In genomic region chr1:132343191-132343590, GRCm38 (mm10) we compare ENCODE assay signal across 30 mouse cellular contexts. TPM values are rescaled to one million over a fixed set of nuclear protein-coding genes. Genes with fewer than 3 reads are reported as not detected.
DNase-seq lines count a peak whose midpoint lies in the region; ATAC-seq and TF ChIP-seq lines count a peak whose summit lies in the region.
"Had no signal": no experiment of that assay in that cellular context is flagged by ENCODE, and none has a peak within 500 bp of the region (broad histone marks: within the 10 kb centered on the region; RNA-seq: fewer than 3 reads in every experiment).

No protein-coding gene starts in this region.

- no peaks in the 10 kb centered on the region for H3K9me3 ChIP-seq in liver, postnatal 0 days (ENCODE audit: low read length)
- H3K9me3 ChIP-seq in liver, embryonic 11.5 days (ENCODE audit: control insufficient read depth, low read length), result no peaks in the 10 kb centered on the region
- no peaks in the 10 kb centered on the region for H3K9me3 ChIP-seq in stomach, postnatal 0 days (ENCODE audit: control insufficient read depth, low read length)
- H3K9me3 ChIP-seq: embryonic facial prominence, embryonic 13.5 days; forebrain, embryonic 10.5 days; G1E; heart, embryonic 10.5 days; heart, embryonic 15.5 days; liver, embryonic 13.5 days had no signal

- peak overlapping the region; percentile 24; the same call in 1 of the 2 replicates for H3K27ac ChIP-seq in liver, postnatal 0 days (ENCODE audit: low read depth)
- H3K27ac ChIP-seq in liver, embryonic 11.5 days (ENCODE audit: low read depth, low read length), result no peak overlapping the region
- peak overlapping the region; percentile 16; the same call in 1 of the 2 replicates for H3K27ac ChIP-seq in bone marrow, adult 2 months (ENCODE audit: control insufficient read depth, insufficient read depth, low read depth, low read length, poor library complexity)
- H3K27ac ChIP-seq in stomach, postnatal 0 days (replicated peaks), result no peak overlapping the region
- H3K27ac ChIP-seq: embryonic facial prominence, embryonic 13.5 days; forebrain, embryonic 10.5 days; heart, embryonic 10.5 days; heart, embryonic 15.5 days; hindbrain, postnatal 0 days; layer of hippocampus, adult 2 months; liver, embryonic 13.5 days had no signal

- 79% methylated on average over 2 of the region's 2 CpGs for WGBS in liver, postnatal 0 days (ENCODE audit: insufficient replicate concordance)
- WGBS in liver, embryonic 11.5 days, result 79% methylated on average over 2 of the region's 2 CpGs
- 81% methylated on average over 2 of the region's 2 CpGs for WGBS in bone marrow, adult 2 months
- 91% methylated on average over 2 of the region's 2 CpGs for WGBS in stomach, postnatal 0 days

- no peaks in the 10 kb centered on the region for H3K79me2 ChIP-seq in myocyte (ENCODE audit: control insufficient read depth, insufficient read depth)

- ATAC-seq in liver, postnatal 0 days, result no peak
- ATAC-seq in liver, embryonic 11.5 days (replicated peaks; ENCODE audit: low FRiP score), result no peak
- ATAC-seq in stomach, postnatal 0 days (ENCODE audit: low FRiP score, low TSS enrichment), result no peak
- ATAC-seq: forebrain, postnatal 0 days; hindbrain, postnatal 0 days; intestine, embryonic 16.5 days; midbrain, embryonic 16.5 days; Patski had no signal

- H3K9ac ChIP-seq in liver, postnatal 0 days (replicated peaks), result no peak overlapping the region
- H3K9ac ChIP-seq in liver, embryonic 11.5 days (ENCODE audit: low read depth, low read length), result no peak overlapping the region
- no peak overlapping the region for H3K9ac ChIP-seq in stomach, postnatal 0 days (ENCODE audit: low read length)
- H3K9ac ChIP-seq: embryonic facial prominence, embryonic 13.5 days; forebrain, postnatal 0 days; heart, embryonic 15.5 days; liver, embryonic 13.5 days had no signal

- no peak for DNase-seq in liver, postnatal 0 days
- DNase-seq in liver, embryonic 11.5 days (ENCODE audit: low spot score), result no peak
- DNase-seq in A20 (ENCODE audit: low read depth, low spot score), result peak; percentile 65
- DNase-seq in left cerebral cortex, postnatal 36 days (ENCODE audit: low spot score in 2 of 2), result no peak
- no peak for DNase-seq in urinary bladder, postnatal 36 days (ENCODE audit: low spot score in 2 of 2)
- DNase-seq in stomach, postnatal 0 days (ENCODE audit: low spot score), result no peak
- DNase-seq: adrenal gland, postnatal 10 days; cerebellum, adult 11-12 months; cerebellum, adult 9-11 months; forebrain, postnatal 0 days; kidney, adult 8-10 months; kidney, postnatal 36 days; left cerebral cortex, postnatal 4 days; liver, embryonic 13.5 days; lung, adult 2 months; lung, postnatal 10 days had no signal

- no peaks in the 10 kb centered on the region for H3K36me3 ChIP-seq in liver, postnatal 0 days (replicated peaks; ENCODE audit: insufficient read depth, low read length)
- no peaks in the 10 kb centered on the region for H3K36me3 ChIP-seq in liver, embryonic 11.5 days (ENCODE audit: control insufficient read depth, insufficient read depth, low read length)
- no peaks in the 10 kb centered on the region for H3K36me3 ChIP-seq in myocyte (ENCODE audit: control insufficient read depth, insufficient read depth)
- no peaks in the 10 kb centered on the region for H3K36me3 ChIP-seq in stomach, postnatal 0 days (ENCODE audit: control insufficient read depth, insufficient read depth, low read length)
- H3K36me3 ChIP-seq: embryonic facial prominence, embryonic 13.5 days; forebrain, embryonic 10.5 days; heart, embryonic 10.5 days; heart, embryonic 15.5 days; liver, embryonic 13.5 days had no signal

- no peak for TF ChIP-seq CTCF in liver, postnatal 0 days (IDR thresholded peaks at IDR 0.05; ENCODE audit: low read depth)
- TF ChIP-seq CTCF in bone marrow, adult 2 months (IDR thresholded peaks at IDR 0.05; ENCODE audit: control insufficient read depth, insufficient read depth, low read length), result no peak
- TF ChIP-seq CTCF in stomach, postnatal 0 days (IDR thresholded peaks at IDR 0.05; ENCODE audit: low read depth), result no peak

- peaks cover 23% of the 10 kb centered on the region for H3K4me1 ChIP-seq in liver, postnatal 0 days (ENCODE audit: insufficient read depth)
- peaks cover 11% of the 10 kb centered on the region; the same call in 1 of the 2 replicates for H3K4me1 ChIP-seq in liver, embryonic 11.5 days (replicated peaks; ENCODE audit: control insufficient read depth, insufficient read depth, low read length)
- peaks cover 8% of the 10 kb centered on the region for H3K4me1 ChIP-seq in bone marrow, adult 2 months (ENCODE audit: control insufficient read depth, insufficient read depth, low read length)
- 0 out of 2 replicates have a peak, but pooled peaks cover 4% of the 10 kb centered on the region for H3K4me1 ChIP-seq in stomach, postnatal 0 days (replicated peaks; ENCODE audit: control insufficient read depth, insufficient read depth)
- H3K4me1 ChIP-seq: embryonic facial prominence, embryonic 13.5 days had no signal

- no peak overlapping the region for H3K4me2 ChIP-seq in liver, postnatal 0 days (ENCODE audit: low read depth, low read length)
- no peak overlapping the region for H3K4me2 ChIP-seq in liver, embryonic 11.5 days
- H3K4me2 ChIP-seq in myocyte (ENCODE audit: low read depth), result peak overlapping the region; percentile 53
- H3K4me2 ChIP-seq in stomach, postnatal 0 days (replicated peaks; ENCODE audit: low read depth), result no peak overlapping the region
- H3K4me2 ChIP-seq: embryonic facial prominence, embryonic 13.5 days; heart, embryonic 15.5 days; liver, embryonic 13.5 days; midbrain, embryonic 11.5 days had no signal

- no peaks in the 10 kb centered on the region for H3K27me3 ChIP-seq in liver, postnatal 0 days (ENCODE audit: insufficient read depth, low read length)
- no peaks in the 10 kb centered on the region for H3K27me3 ChIP-seq in liver, embryonic 11.5 days (replicated peaks; ENCODE audit: control insufficient read depth, insufficient read depth, low read length)
- no peaks in the 10 kb centered on the region for H3K27me3 ChIP-seq in myocyte (ENCODE audit: control insufficient read depth, insufficient read depth, insufficient read length)
- no peaks in the 10 kb centered on the region for H3K27me3 ChIP-seq in stomach, postnatal 0 days (ENCODE audit: control insufficient read depth, insufficient read depth, low read length)
- H3K27me3 ChIP-seq: embryonic facial prominence, embryonic 13.5 days; heart, embryonic 15.5 days; Patski had no signal

- no peak overlapping the region for H3K4me3 ChIP-seq in liver, postnatal 0 days (ENCODE audit: low read depth, low read length)
- no peak overlapping the region for H3K4me3 ChIP-seq in liver, embryonic 11.5 days (ENCODE audit: low read depth, low read length)
- no peak overlapping the region for H3K4me3 ChIP-seq in bone marrow, adult 2 months (replicated peaks; ENCODE audit: control insufficient read depth, low read depth, low read length)
- no peak overlapping the region for H3K4me3 ChIP-seq in myocyte
- no peak overlapping the region for H3K4me3 ChIP-seq in stomach, postnatal 0 days (ENCODE audit: low read depth, low read length)
- H3K4me3 ChIP-seq: embryonic facial prominence, embryonic 13.5 days; forebrain, embryonic 10.5 days; heart, embryonic 10.5 days; heart, embryonic 15.5 days; layer of hippocampus, adult 2 months; liver, embryonic 13.5 days had no signal

- no peak overlapping the region for H3ac ChIP-seq in myocyte (ENCODE audit: control insufficient read depth, insufficient read length)

- TF ChIP-seq EP300 in liver, postnatal 0 days (IDR thresholded peaks at IDR 0.05; ENCODE audit: low read depth), result no peak
- TF ChIP-seq EP300 in stomach, postnatal 0 days (optimal IDR thresholded peaks at IDR 0.05), result no peak

- TF ChIP-seq POLR2A in bone marrow, adult 2 months (IDR thresholded peaks at IDR 0.05; ENCODE audit: borderline replicate concordance, control insufficient read depth, low read depth, low read length), result no peak
- no peak for TF ChIP-seq POLR2A in myocyte (IDR thresholded peaks at IDR 0.05; ENCODE audit: insufficient read length, low read depth)

- intact Hi-C loops in left cerebral cortex, postnatal 36 days (cut with DNase I), result no loop called here

TF ChIP-seq in myocyte, 11 proteins besides CTCF, POLR2A, EP300 and RAD21:
- no peak for TF ChIP-seq TCF3 (IDR thresholded peaks at IDR 0.05; ENCODE audit: insufficient read length, low read depth)
- TF ChIP-seq E2F4 (IDR thresholded peaks at IDR 0.05; ENCODE audit: insufficient read depth), result no peak
- no peak for TF ChIP-seq SRF (IDR thresholded peaks at IDR 0.05; ENCODE audit: control insufficient read depth, insufficient read length, low read depth)

RNA-seq across cellular contexts. Expression of gene Nuak2, which starts 27.3 kb away (rescaled TPM):
- polyA plus RNA-seq in liver, postnatal 0 days (2015; fragmentation: Nextera tagmentation; extraction: Ambion mirVana), result 6.0 and 6.8 TPM in 2 replicates
- polyA plus RNA-seq in liver, embryonic 11.5 days (2014; fragmentation: Nextera tagmentation; extraction: Ambion mirVana), result 1.2 and 2.0 TPM in 2 replicates
- 5.2 and 16.4 TPM in 2 replicates for polyA plus RNA-seq in bone marrow, adult 2 months (2011; ENCODE audit: insufficient read depth, insufficient read length, low replicate concordance, missing spikeins)
- polyA plus RNA-seq in myocyte (2012; fragmentation: generic; extraction: Trizol), result 6.0 TPM
- 1 to 10 TPM in 1 of 2 experiments, under 1 TPM in 1; 0.62 to 1.6 TPM for total RNA-seq in left cerebral cortex, postnatal 36 days (2021)
- polyA plus RNA-seq in stomach, postnatal 0 days (2015; fragmentation: Nextera tagmentation; extraction: Ambion mirVana), result 4.5 and 6.2 TPM in 2 replicates
- polyA plus RNA-seq: G1E had no signal

RNA-seq across cellular contexts. Expression of gene Klhdc8a, which starts 44.8 kb away (rescaled TPM):
- polyA plus RNA-seq in liver, postnatal 0 days (2015; fragmentation: Nextera tagmentation; extraction: Ambion mirVana), result 0.32 and 0.40 TPM in 2 replicates
- polyA plus RNA-seq in liver, embryonic 11.5 days (2014; fragmentation: Nextera tagmentation; extraction: Ambion mirVana), result 0.05 TPM in 1 of 2 replicates, not detected in the other
- polyA plus RNA-seq in bone marrow, adult 2 months (2011; ENCODE audit: insufficient read depth, insufficient read length, low replicate concordance, missing spikeins), result not detected in 2 replicates
- polyA plus RNA-seq in myocyte (2012; fragmentation: generic; extraction: Trizol), result 12.4 TPM
- total RNA-seq in left cerebral cortex, postnatal 36 days (2021), result 10 to 100 TPM; 11.0 to 13.6 TPM
- polyA plus RNA-seq in stomach, postnatal 0 days (2015; fragmentation: Nextera tagmentation; extraction: Ambion mirVana), result 0.31 and 0.34 TPM in 2 replicates
- polyA plus RNA-seq: G1E; stomach, embryonic 14.5 days had no signal

RNA-seq across cellular contexts. Expression of gene Tmcc2, which starts 47.9 kb away (rescaled TPM):
- polyA plus RNA-seq in liver, postnatal 0 days (2015; fragmentation: Nextera tagmentation; extraction: Ambion mirVana), result 154 TPM in 2 replicates
- 24.6 and 28.1 TPM in 2 replicates for polyA plus RNA-seq in liver, embryonic 11.5 days (2014; fragmentation: Nextera tagmentation; extraction: Ambion mirVana)
- polyA plus RNA-seq in bone marrow, adult 2 months (2011; ENCODE audit: insufficient read depth, insufficient read length, low replicate concordance, missing spikeins), result 246 and 316 TPM in 2 replicates
- polyA plus RNA-seq in myocyte (2012; fragmentation: generic; extraction: Trizol), result 35.2 TPM
- total RNA-seq in left cerebral cortex, postnatal 36 days (2021), result 100 to 1,000 TPM; 171 to 173 TPM
- polyA plus RNA-seq in stomach, postnatal 0 days (2015; fragmentation: Nextera tagmentation; extraction: Ambion mirVana), result 2.4 and 2.6 TPM in 2 replicates

Comparison
In these comparisons a context has a peak if more than half of its experiments do, and no peak if none do; other contexts are left out.
1. H3K27ac ChIP-seq: peak in liver, postnatal 0 days (single experiment) and bone marrow, adult 2 months (single experiment); none in liver, embryonic 11.5 days (single experiment) and stomach, postnatal 0 days (single experiment).